Mouse (Mus musculus) stomach, embryonic 14.5 days (tissue): ENCODE measurements around the gene Olfr1314. TPM values are rescaled to one million over a fixed set of nuclear protein-coding genes. Genes with fewer than 3 reads are reported as not detected.

Experiments
- ATAC-seq: fragments of 200-750 bp; cut with Nextera tagmentation; 2 replicates; pipeline ENCODE4 v1.8.0; 2017; ENCODE audit warnings: low read depth, moderate TSS enrichment; ENCODE audit not compliant: insufficient number of reproducible peaks, insufficient read depth, low FRiP score
- H3K27ac ChIP-seq: fragments of 300-500 bp; sonication (generic); 2 replicates; pipeline ENCODE4 v1.5.1; 2014; ENCODE audit warnings: mild to moderate bottlenecking, low read length, moderate library complexity, mixed read lengths
- H3K27me3 ChIP-seq: fragments of 300-500 bp; sonication (generic); 2 replicates; pipeline ENCODE4 v1.6.1; 2014; ENCODE audit warnings: low read length, control low read depth, mixed read lengths; ENCODE audit not compliant: control insufficient read depth, insufficient read depth
- H3K36me3 ChIP-seq: fragments of 300-500 bp; sonication (generic); 2 replicates; pipeline ENCODE4 v1.6.1; 2014; ENCODE audit warnings: mild to moderate bottlenecking, control low read depth, low read length, moderate library complexity, mixed read lengths; ENCODE audit not compliant: control insufficient read depth, insufficient read depth
- H3K4me1 ChIP-seq: fragments of 300-500 bp; sonication (generic); 2 replicates; pipeline ENCODE4 v1.6.1; 2014; ENCODE audit warnings: low read length, control low read depth, mixed read lengths; ENCODE audit not compliant: control insufficient read depth, insufficient read depth
- H3K4me2 ChIP-seq: fragments of 300-500 bp; sonication (generic); replicated peaks from 2 replicates; pipeline ENCODE4 v1.6.1; 2014; ENCODE audit warnings: low read depth, low read length, control low read depth
- H3K4me3 ChIP-seq: fragments of 300-500 bp; sonication (generic); 2 replicates; pipeline ENCODE4 v1.5.1; 2014; ENCODE audit warnings: low read depth, low read length, control low read depth
- H3K9ac ChIP-seq: fragments of 300-500 bp; sonication (generic); replicated peaks from 2 replicates; pipeline ENCODE4 v1.6.1; 2014; ENCODE audit warnings: low read depth, mild to moderate bottlenecking, control low read depth, low read length, moderate library complexity, mixed read lengths
- H3K9me3 ChIP-seq: fragments of 300-500 bp; sonication (generic); 2 replicates; pipeline ENCODE4 v1.6.1; 2016; ENCODE audit warnings: low read depth, low read length, control low read depth; ENCODE audit not compliant: control insufficient read depth
- WGBS: fragments of 180-500 bp; shearing (Covaris S2); extraction: QIAGEN DNeasy Blood & Tissue Kit; methylation state at CpG from one replicate; pipeline ENCODE4 v1.1.7; 2014; 5-methylcytosine and 5-hydroxymethylcytosine counted together
- polyA plus RNA-seq: library from polyadenylated mRNA; unstranded; fragments of >200 nt; fragmentation: Nextera tagmentation; extraction: Ambion mirVana; gene quantifications from 2 replicates; pipeline ENCODE4 v1.2.1, GENCODE M21; 2014

The Olfr1314 gene
- not detected in 2 replicates for polyA plus RNA-seq

GRCm38 (mm10) chr2:112096681-112097080 lies at the start of gene Olfr1314:
TSS of gene Olfr1314 (minus strand) at chr2:112096781.
- H3K9ac ChIP-seq: no peak within 1 kb of the TSS
- H3K27me3 ChIP-seq: no peaks in the 10 kb centered on the region
- no peaks in the 10 kb centered on the region for H3K4me1 ChIP-seq
- H3K9me3 ChIP-seq: no peaks in the 10 kb centered on the region
- no peak within 1 kb of the TSS for H3K27ac ChIP-seq
- no peak for ATAC-seq
- no peak within 1 kb of the TSS for H3K4me2 ChIP-seq
- H3K4me3 ChIP-seq: no peak within 1 kb of the TSS
- no peaks in the 10 kb centered on the region for H3K36me3 ChIP-seq

GRCm38 (mm10) chr2:112140029-112140428 lies 43.4 kb upstream of the Olfr1314 start, which contains the start of gene Olfr1317:
TSS of gene Olfr1317 (plus strand) at chr2:112140329.
- H3K9me3 ChIP-seq: no peaks in the 10 kb centered on the region
- H3K4me2 ChIP-seq: no peak within 1 kb of the TSS
- H3K4me3 ChIP-seq: no peak within 1 kb of the TSS
- H3K36me3 ChIP-seq: no peaks in the 10 kb centered on the region
- no peak for ATAC-seq
- no peak within 1 kb of the TSS for H3K27ac ChIP-seq
- no peaks in the 10 kb centered on the region for H3K4me1 ChIP-seq
- no peaks in the 10 kb centered on the region for H3K27me3 ChIP-seq
- H3K9ac ChIP-seq: no peak within 1 kb of the TSS
- 64% methylated on average over 2 of the region's 2 CpGs for WGBS

- no peaks in the 10 kb centered on the region for H3K27me3 ChIP-seq
- no peak for ATAC-seq
- no peak within 1 kb of the TSS for H3K27ac ChIP-seq
- no peak within 1 kb of the TSS for H3K4me3 ChIP-seq
- no peaks in the 10 kb centered on the region for H3K9me3 ChIP-seq
- no peaks in the 10 kb centered on the region for H3K4me1 ChIP-seq
- H3K9ac ChIP-seq: no peak within 1 kb of the TSS
- H3K4me2 ChIP-seq: no peak within 1 kb of the TSS
- WGBS: 87% methylated on average over 2 of the region's 2 CpGs
- H3K36me3 ChIP-seq: no peaks in the 10 kb centered on the region
Measured at GRCm38 (mm10) chr2:112134877-112135276, 38.3 kb upstream of the Olfr1314 start, which contains the start of gene Olfr1316. TSS of gene Olfr1316 (minus strand) at chr2:112134977.

GRCm38 (mm10) chr2:112115340-112115739 lies 18.8 kb upstream of the Olfr1314 start, which contains the start of gene Olfr1315-ps1:
TSS of gene Olfr1315-ps1 (minus strand) at chr2:112115440.
- no peaks in the 10 kb centered on the region for H3K27me3 ChIP-seq
- no peak within 1 kb of the TSS for H3K4me2 ChIP-seq
- WGBS: 73% methylated on average over 1 of the region's 1 CpGs
- H3K4me1 ChIP-seq: no peaks in the 10 kb centered on the region
- H3K9me3 ChIP-seq: no peaks in the 10 kb centered on the region
- no peak within 1 kb of the TSS for H3K27ac ChIP-seq
- H3K4me3 ChIP-seq: no peak within 1 kb of the TSS
- ATAC-seq: no peak
- H3K9ac ChIP-seq: no peak within 1 kb of the TSS
- H3K36me3 ChIP-seq: no peaks in the 10 kb centered on the region

- Histone ChIP-seq H3K27me3 (no peaks in the 10 kb centered on the region), H3K9ac (no peak within 1 kb of the TSS), H3K4me2 (no peak within 1 kb of the TSS), H3K36me3 (no peaks in the 10 kb centered on the region), H3K27ac (no peak within 1 kb of the TSS), H3K4me1 (no peaks in the 10 kb centered on the region), H3K9me3 (no peaks in the 10 kb centered on the region), H3K4me3 (no peak within 1 kb of the TSS)
- ATAC-seq: no peak
Measured at GRCm38 (mm10) chr2:112077743-112078142, 18.8 kb downstream of the Olfr1314 start, which contains the start of gene Olfr1313. TSS of gene Olfr1313 (minus strand) at chr2:112077843.

- Histone ChIP-seq H3K4me2 (no peak within 1 kb of the TSS), H3K36me3 (no peaks in the 10 kb centered on the region), H3K4me1 (no peaks in the 10 kb centered on the region), H3K27ac (no peak within 1 kb of the TSS), H3K9me3 (no peaks in the 10 kb centered on the region), H3K4me3 (no peak within 1 kb of the TSS), H3K27me3 (no peaks in the 10 kb centered on the region), H3K9ac (no peak within 1 kb of the TSS)
- 30% methylated on average over 1 of the region's 1 CpGs for WGBS
- ATAC-seq: no peak
Measured at GRCm38 (mm10) chr2:112050138-112050537, 46.4 kb downstream of the Olfr1314 start, which contains the start of gene Olfr1312. TSS of gene Olfr1312 (minus strand) at chr2:112050238.

Other genes starting within 250 kb of the Olfr1314 start
- not detected in 2 replicates for gene Olfr1305, start 219.6 kb downstream of the Olfr1314 start, polyA plus RNA-seq
- not detected in 2 replicates for gene Olfr1306, start 180.5 kb downstream of the Olfr1314 start, polyA plus RNA-seq
- not detected in 2 replicates for gene Olfr1307, start 147.3 kb downstream of the Olfr1314 start, polyA plus RNA-seq
- not detected in 2 replicates for gene Olfr1308, start 131.8 kb downstream of the Olfr1314 start, polyA plus RNA-seq
- not detected in 2 replicates for gene Olfr1309, start 106.5 kb downstream of the Olfr1314 start, polyA plus RNA-seq
- gene Olfr1310, start 84.1 kb downstream of the Olfr1314 start, polyA plus RNA-seq: not detected in 2 replicates
- gene Olfr1311, start 72.4 kb downstream of the Olfr1314 start, polyA plus RNA-seq: not detected in 2 replicates
- gene Olfr1312, start 46.5 kb downstream of the Olfr1314 start, polyA plus RNA-seq: not detected in 2 replicates
- gene Olfr1313, start 18.9 kb downstream of the Olfr1314 start, polyA plus RNA-seq: not detected in 2 replicates
- gene Olfr1315-ps1, start 18.7 kb upstream of the Olfr1314 start, polyA plus RNA-seq: not detected in 2 replicates
- not detected in 2 replicates for gene Olfr1316, start 38.2 kb upstream of the Olfr1314 start, polyA plus RNA-seq
- gene Olfr1317, start 43.5 kb upstream of the Olfr1314 start, polyA plus RNA-seq: not detected in 2 replicates
- not detected in 2 replicates for gene Olfr1318, start 57.4 kb upstream of the Olfr1314 start, polyA plus RNA-seq
- gene Lpcat4, start 142.7 kb upstream of the Olfr1314 start, polyA plus RNA-seq: 23.0 and 26.4 TPM in 2 replicates
- gene Nutm1, start 162.5 kb upstream of the Olfr1314 start, polyA plus RNA-seq: not detected in 2 replicates
- 197 and 199 TPM in 2 replicates for gene Nop10, start 165.1 kb upstream of the Olfr1314 start, polyA plus RNA-seq
- gene Slc12a6, start 169.0 kb upstream of the Olfr1314 start, polyA plus RNA-seq: 18.9 and 19.9 TPM in 2 replicates
- gene Gm21985, start 169.5 kb upstream of the Olfr1314 start, polyA plus RNA-seq: not detected in 2 replicates